Mouse (Mus musculus) cerebellum, adult 8-10 months (tissue): Measurements from ENCODE around the gene Gm867.
A peak's percentile ranks its signal among the peaks of the same experiment; 100 is the strongest.

Experiments
- DNase-seq: peaks from one replicate; pipeline ENCODE4 v3.0.0; 2022

Gene Gm867

GRCm38 (mm10) chr10:75894601-75895000 lies 45.9 kb downstream of the Gm867 start:
- DNase-seq, result no peak

DNA sequence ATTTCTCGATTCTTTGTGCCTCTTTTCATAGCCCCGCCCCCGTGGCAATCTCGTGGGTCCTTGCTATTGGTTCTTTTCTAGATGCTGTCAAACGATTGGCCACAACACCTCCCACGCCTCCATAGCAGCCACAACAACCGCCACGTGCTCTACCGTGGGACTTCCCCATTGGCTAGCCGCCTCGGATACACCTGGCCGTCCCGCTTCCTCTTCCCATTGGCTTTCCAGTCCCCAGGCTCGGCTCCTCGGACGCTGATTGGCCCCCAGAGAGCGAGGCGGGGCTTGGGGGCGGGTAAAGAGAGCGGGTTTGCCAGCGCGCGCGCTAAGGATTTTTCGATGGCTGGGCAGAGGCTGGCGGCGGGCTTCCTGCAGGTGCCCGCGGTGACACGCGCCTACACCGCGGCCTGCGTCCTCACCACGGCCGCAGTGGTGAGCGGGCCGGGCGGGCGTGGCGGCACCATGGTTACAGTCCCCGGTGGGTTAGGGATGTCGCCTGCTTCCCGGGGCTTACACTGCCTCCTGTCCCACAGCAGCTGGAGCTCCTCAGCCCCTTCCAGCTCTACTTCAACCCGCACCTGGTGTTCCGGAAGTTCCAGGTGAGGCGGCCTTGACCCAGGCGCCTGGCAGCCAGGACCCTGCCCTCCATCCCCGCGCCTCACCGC lies 47.3 kb downstream of the Gm867 start, which contains the start of gene Derl3:
Derl3 (plus strand) TSS at position 325 of the 662 bp plus-strand sequence.
- DNase-seq, result peak; percentile 94

GRCm38 (mm10) chr10:75889406-75890153 lies 50.9 kb downstream of the Gm867 start:
- DNase-seq, result no peak
